Mouse (Mus musculus) thymus, adult 2 months (tissue): ENCODE data around the gene Sdr42e1.

ENCODE experiments used
- CTCF ChIP-seq: fragments of 200-500 bp; IDR thresholded peaks from 2 replicates; pipeline ENCODE4 v1.5.1; 2012; ENCODE audit warnings: mild to moderate bottlenecking, control low read depth, low read length, moderate library complexity, borderline replicate concordance; ENCODE audit not compliant: control insufficient read depth, poor library complexity, insufficient read depth; ENCODE audit errors: extremely low read depth
- POLR2A ChIP-seq: fragments of 200-500 bp; IDR thresholded peaks from 2 replicates; pipeline ENCODE4 v1.6.1; 2012; ENCODE audit warnings: mild to moderate bottlenecking, low read length, control low read depth, moderate library complexity; ENCODE audit not compliant: control insufficient read depth, poor library complexity, insufficient read depth; ENCODE audit errors: extremely low read depth

DNA sequence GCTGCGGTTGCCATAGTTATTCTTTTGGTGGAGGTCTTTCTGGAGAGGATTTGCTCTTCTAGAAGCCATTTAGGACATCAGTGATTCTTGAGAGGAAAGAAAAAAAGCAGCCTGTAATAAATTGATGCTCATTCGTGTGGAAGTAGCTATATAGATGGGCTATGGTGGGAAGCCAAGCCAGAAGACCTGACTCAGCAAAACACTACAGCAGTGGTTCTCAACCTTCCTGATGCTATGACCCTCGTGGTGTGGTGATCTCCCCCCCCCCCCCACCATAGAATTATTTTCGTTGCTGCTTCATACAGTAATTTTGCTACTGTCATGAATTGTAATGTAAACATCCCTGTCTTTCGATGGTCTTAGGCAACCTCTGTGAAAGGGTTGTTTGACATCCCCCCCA is 41.0 kb downstream of the Sdr42e1 start:
- TF ChIP-seq POLR2A, result no peak
- no peak for TF ChIP-seq CTCF
